Comparison of ENCODE assay signal across 8 mouse cellular contexts in the genomic region with DNA sequence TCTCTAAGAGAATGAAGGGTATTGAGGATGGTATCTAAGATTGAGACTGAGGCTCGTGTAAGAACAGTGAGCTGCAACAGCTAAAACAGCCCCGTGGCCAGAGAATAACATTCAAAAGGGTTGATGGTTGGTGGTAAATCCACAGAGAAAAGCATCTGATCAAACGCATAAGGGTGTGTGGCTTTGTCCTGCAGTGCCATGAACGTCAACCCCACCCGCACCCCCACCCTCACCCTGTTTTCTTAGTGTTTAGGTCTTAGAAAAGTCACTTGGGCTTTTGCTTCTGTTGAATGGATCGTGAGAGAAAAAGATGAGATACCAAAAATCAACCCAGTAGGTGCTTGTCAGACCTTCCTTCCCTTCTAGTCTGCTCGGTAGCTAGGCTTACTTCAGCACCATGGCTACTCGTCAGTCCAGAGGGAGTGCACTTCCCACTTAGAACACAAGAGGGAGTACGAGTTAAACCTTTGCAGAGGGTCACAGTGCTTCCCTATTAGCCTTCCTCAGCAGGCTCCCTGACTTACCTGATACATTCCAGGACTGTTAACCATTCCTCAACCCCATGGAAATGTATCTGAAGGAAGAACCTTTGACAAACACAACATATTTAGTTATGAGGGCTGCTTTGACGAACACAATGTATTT. TPM values are rescaled to one million over a fixed set of nuclear protein-coding genes. Genes with fewer than 3 reads are reported as not detected.
DNase-seq lines count a peak whose midpoint lies in the region; ATAC-seq lines count a peak whose summit lies in the region.

No protein-coding gene starts in this region.

- no peaks in the 10 kb centered on the region for H3K27me3 ChIP-seq in embryonic facial prominence, embryonic 10.5 days (replicated peaks; ENCODE audit: low read depth, poor library complexity, severe bottlenecking)
- no peaks in the 10 kb centered on the region for H3K27me3 ChIP-seq in limb, embryonic 12.5 days

- H3K4me1 ChIP-seq in embryonic facial prominence, embryonic 10.5 days, result no peaks in the 10 kb centered on the region
- no peaks in the 10 kb centered on the region for H3K4me1 ChIP-seq in limb, embryonic 12.5 days (replicated peaks)

- H3K9ac ChIP-seq in limb, embryonic 12.5 days (replicated peaks), result no peak overlapping the region

- 38% methylated on average over 10 of the region's 10 CpGs for WGBS in embryonic facial prominence, embryonic 10.5 days
- WGBS in limb, embryonic 12.5 days, result 38% methylated on average over 10 of the region's 10 CpGs

- peak; percentile 86 for DNase-seq in 416B (ENCODE audit: low read depth)
- peak; percentile 92 for DNase-seq in adrenal gland, postnatal 10 days
- DNase-seq in embryonic facial prominence, embryonic 10.5 days (ENCODE audit: low spot score), result peak; percentile 78
- DNase-seq in kidney, adult 9 months, result peak; percentile 93
- DNase-seq in spleen, postnatal 4 days (ENCODE audit: low spot score in 2 of 2), result peak; percentile 80 to 89

- no peak overlapping the region for H3K4me2 ChIP-seq in limb, embryonic 12.5 days

- H3K9me3 ChIP-seq in embryonic facial prominence, embryonic 10.5 days, result no peaks in the 10 kb centered on the region
- no peaks in the 10 kb centered on the region for H3K9me3 ChIP-seq in limb, embryonic 12.5 days

- H3K27ac ChIP-seq in embryonic facial prominence, embryonic 10.5 days (replicated peaks), result no peak overlapping the region
- H3K27ac ChIP-seq in limb, embryonic 12.5 days, result no peak overlapping the region

- ATAC-seq in granulocyte monocyte progenitor cell, adult 5-6 weeks (replicated peaks; ENCODE audit: poor library complexity, severe bottlenecking), result peak; percentile 94
- ATAC-seq in limb, embryonic 12.5 days (ENCODE audit: insufficient number of reproducible peaks, insufficient read depth, low FRiP score, low TSS enrichment, low read depth), result 0 out of 2 replicates have a peak, but pooled peaks have one; percentile 52
- ATAC-seq in monocyte, adult 5-6 weeks (replicated peaks; ENCODE audit: insufficient number of reproducible peaks, low FRiP score, low TSS enrichment, poor library complexity, severe bottlenecking), result peak; percentile 88

- H3K36me3 ChIP-seq in embryonic facial prominence, embryonic 10.5 days (replicated peaks), result peaks cover 1% of the 10 kb centered on the region
- peaks cover 2% of the 10 kb centered on the region; the same call in 1 of the 2 replicates for H3K36me3 ChIP-seq in limb, embryonic 12.5 days

- no peak overlapping the region for H3K4me3 ChIP-seq in embryonic facial prominence, embryonic 10.5 days
- no peak overlapping the region for H3K4me3 ChIP-seq in limb, embryonic 12.5 days (replicated peaks)

RNA-seq across cellular contexts. Expression of a gene that starts 9.0 kb away (rescaled TPM):
- total RNA-seq in adrenal gland, postnatal 10 days (2021), result 10 to 100 TPM; 45.4 to 50.2 TPM
- 17.1 and 20.8 TPM in 2 replicates for polyA plus RNA-seq in embryonic facial prominence, embryonic 10.5 days (2016; fragmentation: Nextera tagmentation; extraction: Ambion mirVana)
- not detected in 2 replicates for total RNA-seq in granulocyte monocyte progenitor cell, adult 5-6 weeks (2014; fragmentation: Nextera tagmentation)
- 4.8 TPM in 1 of 2 replicates, not detected in the other for total RNA-seq in granulocyte monocyte progenitor cell, adult 5-6 weeks (2017)
- 15.6 and 17.5 TPM in 2 replicates for polyA plus RNA-seq in limb, embryonic 12.5 days (2016; fragmentation: Nextera tagmentation; extraction: Ambion mirVana)
- total RNA-seq in monocyte, adult 5-6 weeks (2017), result not detected in 3 replicates

RNA-seq across cellular contexts. Expression of a gene that starts 21.4 kb away (rescaled TPM):
- not detected for total RNA-seq in adrenal gland, postnatal 10 days (2021)
- 1.3 and 1.9 TPM in 2 replicates for polyA plus RNA-seq in embryonic facial prominence, embryonic 10.5 days (2016; fragmentation: Nextera tagmentation; extraction: Ambion mirVana)
- not detected in 2 replicates for total RNA-seq in granulocyte monocyte progenitor cell, adult 5-6 weeks (2014; fragmentation: Nextera tagmentation)
- 0.65 and 3.2 TPM in 2 replicates for total RNA-seq in granulocyte monocyte progenitor cell, adult 5-6 weeks (2017)
- 2.0 and 2.2 TPM in 2 replicates for polyA plus RNA-seq in limb, embryonic 12.5 days (2016; fragmentation: Nextera tagmentation; extraction: Ambion mirVana)
- total RNA-seq in monocyte, adult 5-6 weeks (2017), result 0.49 TPM in 1 of 3 replicates, not detected in the others

RNA-seq across cellular contexts. Expression of a gene that starts 22.3 kb away (rescaled TPM):
- 10 to 100 TPM; 27.7 to 28.1 TPM for total RNA-seq in adrenal gland, postnatal 10 days (2021)
- 65.3 and 70.6 TPM in 2 replicates for polyA plus RNA-seq in embryonic facial prominence, embryonic 10.5 days (2016; fragmentation: Nextera tagmentation; extraction: Ambion mirVana)
- total RNA-seq in granulocyte monocyte progenitor cell, adult 5-6 weeks (2014; fragmentation: Nextera tagmentation), result 33.0 and 44.0 TPM in 2 replicates
- total RNA-seq in granulocyte monocyte progenitor cell, adult 5-6 weeks (2017), result 21.2 and 29.6 TPM in 2 replicates
- polyA plus RNA-seq in limb, embryonic 12.5 days (2016; fragmentation: Nextera tagmentation; extraction: Ambion mirVana), result 53.4 and 54.7 TPM in 2 replicates
- total RNA-seq in monocyte, adult 5-6 weeks (2017), result 9.4 to 17.5 TPM (median 14.5 TPM) in 3 replicates

RNA-seq across cellular contexts. Expression of a gene that starts 35.5 kb away (rescaled TPM):
- 10 to 100 TPM; 70.0 to 71.7 TPM for total RNA-seq in adrenal gland, postnatal 10 days (2021)
- polyA plus RNA-seq in embryonic facial prominence, embryonic 10.5 days (2016; fragmentation: Nextera tagmentation; extraction: Ambion mirVana), result 92.3 and 92.8 TPM in 2 replicates
- total RNA-seq in granulocyte monocyte progenitor cell, adult 5-6 weeks (2014; fragmentation: Nextera tagmentation), result 58.9 and 92.9 TPM in 2 replicates
- 101 and 120 TPM in 2 replicates for total RNA-seq in granulocyte monocyte progenitor cell, adult 5-6 weeks (2017)
- polyA plus RNA-seq in limb, embryonic 12.5 days (2016; fragmentation: Nextera tagmentation; extraction: Ambion mirVana), result 111 and 115 TPM in 2 replicates
- total RNA-seq in monocyte, adult 5-6 weeks (2017), result 61.6 to 79.0 TPM (median 71.6 TPM) in 3 replicates

RNA-seq across cellular contexts. Expression of a gene that starts 36.4 kb away (rescaled TPM):
- total RNA-seq in adrenal gland, postnatal 10 days (2021), result 100 to 1,000 TPM; 115 to 125 TPM
- 210 and 220 TPM in 2 replicates for polyA plus RNA-seq in embryonic facial prominence, embryonic 10.5 days (2016; fragmentation: Nextera tagmentation; extraction: Ambion mirVana)
- 35.0 and 41.2 TPM in 2 replicates for total RNA-seq in granulocyte monocyte progenitor cell, adult 5-6 weeks (2014; fragmentation: Nextera tagmentation)
- total RNA-seq in granulocyte monocyte progenitor cell, adult 5-6 weeks (2017), result 51.4 and 75.1 TPM in 2 replicates
- polyA plus RNA-seq in limb, embryonic 12.5 days (2016; fragmentation: Nextera tagmentation; extraction: Ambion mirVana), result 247 and 250 TPM in 2 replicates
- 40.7 to 71.0 TPM (median 58.7 TPM) in 3 replicates for total RNA-seq in monocyte, adult 5-6 weeks (2017)

Comparison
In these comparisons a context has a peak if more than half of its experiments do, and no peak if none do; other contexts are left out.
1. RNA of a gene that starts 9.0 kb away (total RNA-seq): 45.4 to 50.2 TPM in adrenal gland, postnatal 10 days; 4.8 TPM in granulocyte monocyte progenitor cell, adult 5-6 weeks and not detected in monocyte, adult 5-6 weeks; every median in the first group is over 4 times any median in the second.
2. Peak in every context shown above with its lines, with median percentiles within 50 percentile points of each other: DNase-seq and ATAC-seq.